Mouse (Mus musculus): ENCODE measurements around the gene Gm7945.
"Not testable (repeated sequence)": the region's sequence is repeated elsewhere in the genome, so short reads cannot be mapped to it uniquely, and the experiment has no call there.

The Gm7945 gene

GRCm38 (mm10) chr14:41386279-41386678 is at the start of gene Gm7945:
Gm7945 (minus strand) TSS chr14:41386379.
- not testable (repeated sequence) for DNase-seq (ENCODE audit: low spot score in 2 of 2)

GRCm38 (mm10) chr14:41425393-41426075 is 39.4 kb upstream of the Gm7945 start:
- DNase-seq (ENCODE audit: low spot score in 2 of 2) = not testable (repeated sequence)

GRCm38 (mm10) chr14:41424694-41425093 is 38.5 kb upstream of the Gm7945 start:
- not testable (repeated sequence) for DNase-seq (ENCODE audit: low spot score in 2 of 2)

GRCm38 (mm10) chr14:41408181-41408580 is 22.0 kb upstream of the Gm7945 start, which contains the start of gene Gm6482:
Gm6482 (minus strand) TSS chr14:41408281.
- not testable (repeated sequence) for DNase-seq (ENCODE audit: low spot score in 2 of 2)

GRCm38 (mm10) chr14:41348309-41348708 is 37.9 kb downstream of the Gm7945 start, which contains the start of gene Gm5798:
Gm5798 (plus strand) TSS chr14:41348609.
- not testable (repeated sequence) for DNase-seq (ENCODE audit: low spot score in 2 of 2)
